Mouse (Mus musculus): Measurements from ENCODE around the gene Bcs1l. TPM values are rescaled to one million over a fixed set of nuclear protein-coding genes. Genes with fewer than 3 reads are reported as not detected.

Bcs1l gene
- polyA plus RNA-seq, 1 experiment from 2014 or later: 16.0 TPM

DNA sequence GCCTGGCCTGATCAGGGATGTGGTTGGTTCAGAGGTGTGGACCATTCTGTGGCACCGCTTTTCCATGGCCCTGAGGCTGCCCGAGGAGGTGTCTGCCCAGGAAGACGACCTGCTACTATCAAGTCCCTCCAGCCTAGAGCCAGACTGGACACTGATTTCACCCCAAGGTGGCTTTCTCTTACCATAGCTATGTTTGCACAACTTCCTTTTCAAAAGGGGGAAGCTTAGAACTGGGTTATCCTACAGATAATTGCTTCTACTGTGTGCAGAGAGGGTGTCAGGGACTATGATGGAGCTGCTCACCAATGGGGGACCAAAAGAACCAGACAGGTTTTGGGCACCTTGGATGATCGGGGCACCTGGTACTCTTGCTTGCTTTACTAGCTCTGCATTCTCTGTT lies 44.6 kb downstream of the Bcs1l start:
- ATAC-seq (replicated peaks; ENCODE audit: low FRiP score): no peak
- Histone ChIP-seq H3K9me3 (ENCODE audit: control insufficient read depth, low read length) (no peaks in the 10 kb centered on the region), H3K27ac (ENCODE audit: low read depth, low read length) (no peak overlapping the region), H3K36me3 (ENCODE audit: control insufficient read depth, insufficient read depth, low read length) (no peaks in the 10 kb centered on the region), H3K9ac (ENCODE audit: low read length) (no peak overlapping the region), H3K4me2 (ENCODE audit: low read depth, low read length, severe bottlenecking) (no peak overlapping the region), H3K4me3 (ENCODE audit: low read depth, low read length) (no peak overlapping the region), H3K27me3 (ENCODE audit: control insufficient read depth, insufficient read depth, low read length) (no peaks in the 10 kb centered on the region), H3K4me1 (replicated peaks; ENCODE audit: control insufficient read depth, insufficient read depth, low read length) (no peaks in the 10 kb centered on the region)
- WGBS: 88% methylated on average over 4 of the region's 4 CpGs
- no peak for DNase-seq (ENCODE audit: low spot score)

Small RNAs within 50 kb of the gene (microRNA-seq; reads per million reads assigned to microRNA genes)
- not detected for gene Gm25035 (ENCODE audit: insufficient number of aligned reads)

Other genes starting within 250 kb of the Bcs1l start
- 0.52 TPM in 1 of 2 replicates, not detected in the other for gene Catip, start 226.2 kb upstream of the Bcs1l start, polyA plus RNA-seq (2014; fragmentation: Nextera tagmentation; extraction: Ambion mirVana)
- gene Slc11a1, start 213.1 kb upstream of the Bcs1l start, polyA plus RNA-seq (2014; fragmentation: Nextera tagmentation; extraction: Ambion mirVana): 1.0 and 1.9 TPM in 2 replicates
- 45.7 and 46.9 TPM in 2 replicates for gene Ctdsp1, start 196.8 kb upstream of the Bcs1l start, polyA plus RNA-seq (2014; fragmentation: Nextera tagmentation; extraction: Ambion mirVana)
- 0.13 and 0.21 TPM in 2 replicates for gene Vil1, start 178.9 kb upstream of the Bcs1l start, polyA plus RNA-seq (2014; fragmentation: Nextera tagmentation; extraction: Ambion mirVana)
- 98.2 and 99.2 TPM in 2 replicates for gene Cnot9, start 82.2 kb upstream of the Bcs1l start, polyA plus RNA-seq (2014; fragmentation: Nextera tagmentation; extraction: Ambion mirVana)
- gene Plcd4, start 45.4 kb upstream of the Bcs1l start, polyA plus RNA-seq (2014; fragmentation: Nextera tagmentation; extraction: Ambion mirVana): 0.41 and 0.75 TPM in 2 replicates
- 50.2 and 54.2 TPM in 2 replicates for gene Usp37, start 44.0 kb upstream of the Bcs1l start, polyA plus RNA-seq (2014; fragmentation: Nextera tagmentation; extraction: Ambion mirVana)
- 13.0 and 13.1 TPM in 2 replicates for gene Zfp142, start within 50 bp of the Bcs1l start, polyA plus RNA-seq (2014; fragmentation: Nextera tagmentation; extraction: Ambion mirVana)
- gene Rnf25, start 13.1 kb downstream of the Bcs1l start, polyA plus RNA-seq (2014; fragmentation: Nextera tagmentation; extraction: Ambion mirVana): 6.3 and 8.7 TPM in 2 replicates
- gene Stk36, start 13.2 kb downstream of the Bcs1l start, polyA plus RNA-seq (2014; fragmentation: Nextera tagmentation; extraction: Ambion mirVana): 18.0 and 19.5 TPM in 2 replicates
- 54.8 and 68.5 TPM in 2 replicates for gene Ttll4, start 73.5 kb downstream of the Bcs1l start, polyA plus RNA-seq (2014; fragmentation: Nextera tagmentation; extraction: Ambion mirVana)
- 5.8 and 6.7 TPM in 2 replicates for gene Cyp27a1, start 125.3 kb downstream of the Bcs1l start, polyA plus RNA-seq (2014; fragmentation: Nextera tagmentation; extraction: Ambion mirVana)
- 0.39 TPM in 1 of 2 replicates, not detected in the other for gene Prkag3, start 160.9 kb downstream of the Bcs1l start, polyA plus RNA-seq (2014; fragmentation: Nextera tagmentation; extraction: Ambion mirVana)
- 7.0 and 8.5 TPM in 2 replicates for gene Wnt6, start 183.6 kb downstream of the Bcs1l start, polyA plus RNA-seq (2014; fragmentation: Nextera tagmentation; extraction: Ambion mirVana)
- 1.5 and 2.4 TPM in 2 replicates for gene Wnt10a, start 203.2 kb downstream of the Bcs1l start, polyA plus RNA-seq (2014; fragmentation: Nextera tagmentation; extraction: Ambion mirVana)

All from forebrain, embryonic 11.5 days (tissue).